8 mouse cellular contexts compared by ENCODE assay signal in genomic region chr8:125474876-125475275, GRCm38 (mm10).
DNase-seq lines count a peak whose midpoint lies in the region; ATAC-seq and TF ChIP-seq lines count a peak whose summit lies in the region.

No protein-coding gene starts in this region.

- H3K36me3 ChIP-seq in limb, embryonic 14.5 days (ENCODE audit: control insufficient read depth, insufficient read depth, low read length) = peaks cover 28% of the 10 kb centered on the region
- peaks cover 44% of the 10 kb centered on the region for H3K36me3 ChIP-seq in limb, embryonic 10.5 days

- 0 out of 2 replicates have a peak overlapping the region, but pooled peaks have one; percentile 22 for H3K27ac ChIP-seq in limb, embryonic 14.5 days (replicated peaks; ENCODE audit: low read depth, low read length)
- no peak overlapping the region for H3K27ac ChIP-seq in limb, embryonic 10.5 days

- no peaks in the 10 kb centered on the region for H3K4me1 ChIP-seq in limb, embryonic 14.5 days (ENCODE audit: control insufficient read depth, insufficient read depth, low read length)
- peaks cover 14% of the 10 kb centered on the region for H3K4me1 ChIP-seq in limb, embryonic 10.5 days

- no peaks in the 10 kb centered on the region for H3K27me3 ChIP-seq in limb, embryonic 14.5 days (ENCODE audit: control insufficient read depth, insufficient read depth, low read length)
- no peaks in the 10 kb centered on the region for H3K27me3 ChIP-seq in limb, embryonic 10.5 days (ENCODE audit: low read depth, poor library complexity, severe bottlenecking)

- 60% methylated on average over 12 of the region's 12 CpGs for WGBS in limb, embryonic 14.5 days
- WGBS in limb, embryonic 10.5 days = 89% methylated on average over 12 of the region's 12 CpGs

- no peak overlapping the region for H3K4me2 ChIP-seq in limb, embryonic 14.5 days (replicated peaks; ENCODE audit: low read depth, low read length, severe bottlenecking)

- H3K9ac ChIP-seq in limb, embryonic 14.5 days (ENCODE audit: low read depth, low read length, severe bottlenecking) = no peak overlapping the region

- peak; percentile 56 for DNase-seq in limb, embryonic 14.5 days (ENCODE audit: low spot score)
- no peak for DNase-seq in limb, embryonic 10.5 days (ENCODE audit: low spot score)
- peak; percentile 72 to 79 for DNase-seq in cerebellum, adult 18-20 months
- peak; percentile 61 for DNase-seq in gastrocnemius, postnatal 10 days
- DNase-seq in kidney, postnatal 36 days = peak; percentile 55 to 72
- DNase-seq in skeletal muscle tissue, adult 2 months (ENCODE audit: low read depth, low spot score) = peak; percentile 53
- no peak for DNase-seq in thymus, postnatal 36 days

- ATAC-seq in limb, embryonic 14.5 days (ENCODE audit: low FRiP score, low read depth) = no peak
- no peak for ATAC-seq in erythroblast, adult 5-6 weeks (replicated peaks; ENCODE audit: low FRiP score, poor library complexity, severe bottlenecking)

- H3K9me3 ChIP-seq in limb, embryonic 14.5 days (ENCODE audit: control insufficient read depth, low read length) = no peaks in the 10 kb centered on the region
- no peaks in the 10 kb centered on the region for H3K9me3 ChIP-seq in limb, embryonic 10.5 days (replicated peaks)

- no peak for TF ChIP-seq POLR2A in limb, embryonic 14.5 days (IDR thresholded peaks at IDR 0.05; ENCODE audit: borderline replicate concordance, extremely low read depth, insufficient read depth, insufficient read length)

- H3K4me3 ChIP-seq in limb, embryonic 14.5 days (replicated peaks; ENCODE audit: low read length) = no peak overlapping the region
- no peak overlapping the region for H3K4me3 ChIP-seq in limb, embryonic 10.5 days

Comparison
In these comparisons a context has a peak if more than half of its experiments do, and no peak if none do; other contexts are left out.
1. DNase-seq: peak in limb, embryonic 14.5 days (single experiment), cerebellum, adult 18-20 months (2 of 2), gastrocnemius, postnatal 10 days (single experiment), kidney, postnatal 36 days (2 of 2) and skeletal muscle tissue, adult 2 months (single experiment); none in limb, embryonic 10.5 days (single experiment) and thymus, postnatal 36 days (0 of 2).